Mouse (Mus musculus): ENCODE measurements around the gene Ccdc88c.
"Not testable (repeated sequence)": the region's sequence is repeated elsewhere in the genome, so short reads cannot be mapped to it uniquely, and the experiment has no call there.

Gene Ccdc88c

DNA sequence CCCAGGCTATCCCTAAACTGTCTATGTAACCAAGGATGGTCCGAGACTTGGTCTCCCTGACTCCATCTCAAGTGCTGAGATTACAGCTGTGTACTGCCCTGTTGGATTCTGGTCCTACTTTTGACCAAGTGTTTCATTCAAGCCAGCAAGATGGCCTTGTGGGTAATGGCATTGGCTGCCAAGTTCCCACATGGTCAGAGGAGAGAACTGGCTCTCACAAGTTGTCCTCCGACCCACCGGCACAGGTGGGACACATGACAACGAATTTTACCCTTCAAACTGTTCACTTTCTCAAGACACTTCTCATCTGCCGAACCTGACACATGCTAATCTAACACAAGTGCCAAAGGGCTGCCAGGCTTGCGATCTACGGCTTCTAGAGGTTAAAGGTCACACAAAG is 9.4 kb downstream of the Ccdc88c start:
- in situ Hi-C loops (cut with MboI, MseI): no loop called here

GRCm38 (mm10) chr12:101019031-101019430 is 9.8 kb downstream of the Ccdc88c start:
- in situ Hi-C loops (cut with MboI, MseI): no loop called here

GRCm38 (mm10) chr12:101017971-101018371 is 10.9 kb downstream of the Ccdc88c start:
- in situ Hi-C loops (cut with MboI, MseI): no loop called here

- in situ Hi-C loops (cut with MboI, MseI): no loop called here
These were observed 12.4 kb downstream of the Ccdc88c start for GRCm38 (mm10) chr12:101016412-101016928.

DNA sequence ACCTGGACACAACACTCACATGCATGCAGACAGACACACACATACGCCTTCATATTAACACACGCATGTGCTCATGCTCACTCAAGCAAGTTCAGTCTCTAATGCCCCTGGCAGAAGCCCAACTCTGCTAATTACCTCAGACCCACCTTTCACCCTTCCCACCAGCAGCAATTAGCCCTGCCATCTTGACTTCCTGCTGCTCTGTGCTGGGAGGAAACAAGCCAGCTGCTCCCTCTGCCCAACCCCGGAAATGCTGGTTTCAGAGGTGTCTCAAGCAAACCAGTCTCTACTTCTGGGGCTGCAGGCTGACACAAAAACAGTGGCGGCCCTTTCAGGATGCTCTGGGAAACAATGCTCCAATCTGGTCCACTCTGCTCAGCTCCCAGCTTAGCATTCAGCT is 12.9 kb downstream of the Ccdc88c start:
- in situ Hi-C loops (cut with MboI, MseI): no loop called here

- in situ Hi-C loops (cut with MboI, MseI): no loop called here
These were observed 13.7 kb downstream of the Ccdc88c start for GRCm38 (mm10) chr12:101015165-101015560.

GRCm38 (mm10) chr12:101014549-101015164 is 14.2 kb downstream of the Ccdc88c start:
- in situ Hi-C loops (cut with MboI, MseI): no loop called here

- in situ Hi-C loops (cut with MboI, MseI): not testable (repeated sequence)
These were observed 15.2 kb downstream of the Ccdc88c start for GRCm38 (mm10) chr12:101013668-101014067.

DNA sequence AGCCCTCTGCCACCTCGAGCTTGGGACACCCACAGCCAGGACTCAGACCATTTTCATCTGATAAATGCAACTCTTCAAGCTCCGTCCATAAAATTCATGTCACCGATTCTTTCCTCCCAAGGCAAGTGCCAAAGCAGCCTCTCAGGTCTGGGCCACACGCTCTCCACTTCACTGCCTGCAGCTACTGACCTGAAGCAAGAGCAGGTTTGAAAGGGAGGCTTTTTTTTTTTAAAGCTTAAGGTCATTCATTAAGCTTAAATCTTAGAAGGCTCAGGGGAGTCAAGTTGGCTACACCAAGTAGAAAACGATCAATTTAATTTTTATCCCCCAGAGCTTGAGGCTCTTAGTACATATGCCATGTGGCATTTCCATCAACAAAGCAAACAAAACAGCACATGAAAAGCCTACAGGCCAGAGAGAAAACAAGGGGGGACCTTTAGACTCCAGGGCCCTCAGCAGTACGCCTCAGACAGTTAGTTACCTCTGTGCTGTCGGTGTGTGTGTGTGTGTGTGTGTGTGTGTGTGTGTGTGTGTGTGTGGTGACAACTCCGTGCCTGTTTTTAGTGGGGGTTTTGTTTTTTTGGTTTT is 15.7 kb downstream of the Ccdc88c start:
- in situ Hi-C loops (cut with MboI, MseI): no loop called here

- in situ Hi-C loops (cut with MboI, MseI): no loop called here
These were observed 16.4 kb downstream of the Ccdc88c start for GRCm38 (mm10) chr12:101012197-101013077.

GRCm38 (mm10) chr12:101011017-101011416 is 17.8 kb downstream of the Ccdc88c start:
- in situ Hi-C loops (cut with MboI, MseI): no loop called here

DNA sequence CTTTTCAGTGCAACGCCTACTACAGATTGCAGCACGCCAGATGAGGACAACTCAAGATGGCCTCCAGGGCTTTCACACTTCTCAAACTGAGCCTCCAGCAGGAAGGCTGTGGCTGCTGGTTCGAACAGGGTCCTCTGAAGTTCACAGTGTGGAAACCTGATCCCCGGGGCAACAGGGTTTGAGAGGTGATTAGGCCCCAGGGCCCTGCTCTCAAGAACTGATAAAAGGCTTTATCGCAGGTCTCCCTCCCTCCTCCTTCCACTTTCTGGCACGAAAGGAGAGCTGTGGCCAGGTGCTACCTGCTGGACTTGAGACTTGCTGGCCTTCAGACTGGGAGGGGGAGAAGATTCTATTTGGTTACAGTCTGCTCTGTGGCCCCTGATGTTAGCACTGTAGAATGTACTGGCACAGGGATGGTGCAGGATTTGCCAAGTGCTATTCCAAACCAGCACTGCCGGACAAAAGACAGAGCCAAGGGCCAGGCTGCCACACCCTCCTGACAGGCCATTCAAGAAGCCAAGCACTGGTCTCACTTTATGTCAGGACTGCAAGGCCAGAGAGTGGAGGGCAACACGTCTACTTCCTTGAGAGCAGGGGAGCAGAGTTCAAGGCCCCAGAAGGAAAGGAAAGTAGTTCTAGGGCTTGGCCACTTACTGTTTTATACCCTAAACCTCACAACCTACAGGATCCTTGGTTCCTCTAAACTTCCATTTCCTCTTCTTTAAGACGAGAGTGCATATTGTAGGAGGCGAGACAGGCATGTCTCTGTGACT is 18.5 kb downstream of the Ccdc88c start:
- in situ Hi-C loops (cut with MboI, MseI): no loop called here

- in situ Hi-C loops (cut with MboI, MseI): loop anchor here in 1 of 2 experiments (10.0 kb wide), 1 partner anchor 1666 kb away; no protein-coding TSS in a partner anchor
These were observed 19.6 kb downstream of the Ccdc88c start for GRCm38 (mm10) chr12:101009225-101009624.

DNA sequence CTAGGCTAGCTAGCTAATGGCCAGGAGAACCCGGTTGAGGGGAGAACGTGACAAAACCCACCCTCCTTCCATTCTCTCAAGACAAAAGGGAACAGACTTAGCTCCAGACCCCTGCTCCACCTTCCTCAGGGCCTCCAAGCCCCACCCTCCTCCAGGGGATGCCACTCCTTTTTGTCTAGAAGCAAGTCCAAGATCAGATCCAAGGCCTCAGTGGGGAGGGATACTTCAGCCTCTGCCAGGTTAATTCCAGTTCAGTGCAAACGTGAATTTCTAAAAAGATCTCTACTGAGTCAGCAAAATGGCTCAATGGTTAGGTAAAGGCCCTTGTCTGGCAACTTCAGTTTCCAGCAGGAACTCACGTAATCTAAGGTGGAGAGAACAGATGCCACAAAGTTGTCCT is 20.2 kb downstream of the Ccdc88c start:
- in situ Hi-C loops (cut with MboI, MseI): loop anchor here in 1 of 2 experiments (10.0 kb wide), 1 partner anchor 1666 kb away; no protein-coding TSS in a partner anchor

- in situ Hi-C loops (cut with MboI, MseI): loop anchor here in 1 of 2 experiments (10.0 kb wide), 1 partner anchor 1667 kb away; no protein-coding TSS in a partner anchor
These were observed 20.8 kb downstream of the Ccdc88c start for GRCm38 (mm10) chr12:101007968-101008481.

DNA sequence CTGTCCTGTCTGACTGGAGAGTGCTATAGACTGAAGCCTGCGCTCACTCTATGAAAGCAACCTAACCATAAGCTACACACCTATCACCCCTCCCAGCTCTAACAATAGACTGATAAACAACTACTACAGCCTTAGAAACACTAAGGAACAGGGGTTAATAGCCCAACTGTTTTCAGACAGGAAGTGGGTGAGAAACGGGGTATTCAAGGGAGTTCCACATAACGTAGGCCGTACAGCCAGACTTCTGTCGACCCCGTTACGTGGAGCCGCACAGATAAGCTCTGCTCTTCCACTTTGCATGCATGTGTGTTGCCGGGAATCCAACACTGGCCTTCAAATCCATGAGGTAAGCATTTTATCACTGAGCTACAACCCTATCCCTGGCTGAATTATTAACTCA is 21.4 kb downstream of the Ccdc88c start:
- in situ Hi-C loops (cut with MboI, MseI): loop anchor here in 1 of 2 experiments (10.0 kb wide), 1 partner anchor 1667 kb away; no protein-coding TSS in a partner anchor

GRCm38 (mm10) chr12:101005665-101006420 is 23.0 kb downstream of the Ccdc88c start:
- in situ Hi-C loops (cut with MboI, MseI): loop anchor here in 1 of 2 experiments (10.0 kb wide), 1 partner anchor 1669 kb away; no protein-coding TSS in a partner anchor

DNA sequence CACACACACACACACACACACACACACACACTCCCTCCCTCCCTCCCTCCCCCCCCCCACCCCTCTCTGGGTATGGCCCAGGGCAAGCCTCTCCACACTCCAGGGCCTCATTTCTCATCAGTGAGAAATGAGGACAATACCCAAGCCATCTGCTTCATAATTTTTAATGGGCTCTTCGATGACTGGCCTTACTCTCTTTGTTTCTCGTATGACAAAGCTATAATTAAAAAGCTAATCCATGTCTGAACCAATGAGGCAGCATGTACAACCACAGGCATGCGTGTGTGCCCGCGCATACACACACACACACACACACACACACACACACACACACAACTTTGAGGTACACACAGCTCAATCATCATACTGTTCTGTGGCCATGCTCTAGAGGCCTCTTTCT is 23.9 kb downstream of the Ccdc88c start:
- in situ Hi-C loops (cut with MboI, MseI): loop anchor here in 1 of 2 experiments (10.0 kb wide), 1 partner anchor 1670 kb away; no protein-coding TSS in a partner anchor

DNA sequence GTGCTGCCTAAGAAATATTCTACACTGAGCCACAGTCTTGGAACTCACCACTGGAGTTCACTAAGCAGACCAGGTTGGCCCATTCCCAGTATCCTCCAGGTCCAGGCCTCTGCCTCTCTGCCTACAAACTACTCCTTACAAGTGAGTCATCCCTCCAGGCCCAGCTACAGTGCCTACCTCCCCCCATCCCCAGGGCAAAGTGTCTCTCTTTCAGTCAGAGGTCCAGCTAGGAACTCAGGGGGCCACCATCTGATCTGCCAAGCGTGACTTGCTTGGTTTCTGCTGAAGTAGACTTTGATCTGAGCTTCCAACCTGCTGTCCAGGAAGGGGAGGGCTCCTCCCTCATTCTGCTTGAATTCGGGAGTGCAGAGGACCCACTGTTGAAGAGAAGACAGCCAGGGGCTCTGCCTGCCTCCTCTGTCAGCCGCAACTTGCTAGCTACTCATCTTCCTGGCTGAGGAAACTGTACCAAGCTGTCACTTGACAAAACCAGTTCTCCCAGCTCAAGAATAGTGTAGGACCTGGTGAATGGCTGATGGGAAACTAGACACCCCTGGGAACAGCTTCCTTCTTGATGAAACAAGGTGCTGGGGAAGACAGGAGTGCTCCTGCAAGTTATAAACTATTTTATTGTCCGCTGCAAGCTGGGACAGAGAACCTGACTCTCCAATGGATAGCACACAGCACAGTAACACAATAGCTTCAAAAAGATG is 25.9 kb downstream of the Ccdc88c start:
- in situ Hi-C loops (cut with MboI, MseI): loop anchor here in 1 of 2 experiments (10.0 kb wide), 1 partner anchor 1672 kb away; no protein-coding TSS in a partner anchor
